Mouse (Mus musculus) stomach, postnatal 0 days (tissue): ENCODE measurements at regions not wholly inside any gene's neighbourhood (a gene's known extent, or its start where the extent isn't known, plus 50 kb on each side); places are given as distances from the start of the nearest gene placed in this dataset.

Experiments
- CTCF ChIP-seq: IDR thresholded peaks from 2 replicates; pipeline ENCODE4 v1.5.1; 2016; ENCODE audit warnings: antibody characterized with exemption, low read depth, mild to moderate bottlenecking, moderate library complexity
- EP300 ChIP-seq: optimal IDR thresholded peaks from 2 replicates; pipeline ENCODE3; 2016; ENCODE audit warnings: antibody characterized with exemption

GRCm38 (mm10) chr12:16189441-16189840, 372.7 kb upstream of the Trib2 start:
- TF ChIP-seq CTCF (no peak), EP300 (no peak)
